Mouse (Mus musculus): ENCODE results near the gene Galp. TPM values are rescaled to one million over a fixed set of nuclear protein-coding genes. Genes with fewer than 3 reads are reported as not detected.

Gene Galp
- polyA plus RNA-seq (2015; fragmentation: Nextera tagmentation; extraction: Ambion mirVana), result not detected in 2 replicates

- no peaks in the 10 kb centered on the region for H3K4me1 ChIP-seq (replicated peaks; ENCODE audit: control insufficient read depth, insufficient read depth, low read length)
- H3K9me3 ChIP-seq (ENCODE audit: control insufficient read depth), result no peaks in the 10 kb centered on the region
- no peak within 1 kb of the TSS for H3K4me2 ChIP-seq (replicated peaks; ENCODE audit: low read depth)
- H3K27ac ChIP-seq (ENCODE audit: low read depth, low read length), result no peak within 1 kb of the TSS
- H3K36me3 ChIP-seq (ENCODE audit: control insufficient read depth, insufficient read depth), result no peaks in the 10 kb centered on the region
- no peak for ATAC-seq
- no peak for TF ChIP-seq CTCF (IDR thresholded peaks at IDR 0.05; ENCODE audit: low read depth)
- 57% methylated on average over 3 of the region's 3 CpGs for WGBS
- H3K9ac ChIP-seq (ENCODE audit: low read depth, low read length), result no peak within 1 kb of the TSS
- no peaks in the 10 kb centered on the region for H3K27me3 ChIP-seq (replicated peaks; ENCODE audit: control insufficient read depth, insufficient read depth, low read length)
- no peak within 1 kb of the TSS for H3K4me3 ChIP-seq (ENCODE audit: low read depth, low read length)
These were observed at the start of gene Galp for GRCm38 (mm10) chr7:6196790-6197189. Gene Galp (plus strand): TSS chr7:6197090.

DNA sequence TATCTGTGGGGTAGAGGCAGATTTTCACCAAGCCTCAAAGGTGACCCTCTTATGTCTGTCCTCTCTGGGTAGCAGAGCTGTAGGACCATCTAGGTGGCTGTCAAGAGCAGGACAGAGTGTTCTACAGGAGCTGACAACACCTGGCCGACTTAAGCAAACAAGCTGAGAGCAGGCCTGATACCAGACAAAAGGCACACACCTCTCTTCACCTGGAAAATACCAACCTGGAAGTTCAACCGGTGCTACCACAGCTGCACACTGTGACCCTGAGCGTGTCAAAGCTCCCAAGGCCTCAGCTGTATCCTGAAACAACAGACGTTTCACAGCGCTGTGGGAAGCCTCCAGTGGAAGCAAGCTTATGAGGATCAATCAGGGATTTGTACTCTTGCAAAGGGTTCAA, 49.2 kb upstream of the Galp start:
- TF ChIP-seq CTCF (IDR thresholded peaks at IDR 0.05; ENCODE audit: low read depth), result no peak
- Histone ChIP-seq H3K4me3 (ENCODE audit: low read depth, low read length) (no peak overlapping the region), H3K9ac (ENCODE audit: low read depth, low read length) (no peak overlapping the region), H3K9me3 (ENCODE audit: control insufficient read depth) (no peaks in the 10 kb centered on the region), H3K36me3 (ENCODE audit: control insufficient read depth, insufficient read depth) (no peaks in the 10 kb centered on the region), H3K4me2 (replicated peaks; ENCODE audit: low read depth) (no peak overlapping the region), H3K4me1 (replicated peaks; ENCODE audit: control insufficient read depth, insufficient read depth, low read length) (no peaks in the 10 kb centered on the region), H3K27ac (ENCODE audit: low read depth, low read length) (no peak overlapping the region), H3K27me3 (replicated peaks; ENCODE audit: control insufficient read depth, insufficient read depth, low read length) (no peaks in the 10 kb centered on the region)
- ATAC-seq, result peak; percentile 10; the same call in 1 of the 2 replicates
- WGBS, result 50% methylated on average over 5 of the region's 5 CpGs

- no peaks in the 10 kb centered on the region for H3K9me3 ChIP-seq (ENCODE audit: control insufficient read depth)
- 0 out of 2 replicates have a peak, but pooled peaks cover 6% of the 10 kb centered on the region for H3K4me1 ChIP-seq (replicated peaks; ENCODE audit: control insufficient read depth, insufficient read depth, low read length)
- no peak overlapping the region for H3K4me3 ChIP-seq (ENCODE audit: low read depth, low read length)
- no peak overlapping the region for H3K4me2 ChIP-seq (replicated peaks; ENCODE audit: low read depth)
- no peak for ATAC-seq
- 72% methylated on average over 1 of the region's 1 CpGs for WGBS
- H3K27me3 ChIP-seq (replicated peaks; ENCODE audit: control insufficient read depth, insufficient read depth, low read length), result no peaks in the 10 kb centered on the region
- no peaks in the 10 kb centered on the region for H3K36me3 ChIP-seq (ENCODE audit: control insufficient read depth, insufficient read depth)
- TF ChIP-seq CTCF (IDR thresholded peaks at IDR 0.05; ENCODE audit: low read depth), result no peak
- H3K9ac ChIP-seq (ENCODE audit: low read depth, low read length), result no peak overlapping the region
- H3K27ac ChIP-seq (ENCODE audit: low read depth, low read length), result no peak overlapping the region
These were observed 45.6 kb upstream of the Galp start for GRCm38 (mm10) chr7:6151266-6151665.

DNA sequence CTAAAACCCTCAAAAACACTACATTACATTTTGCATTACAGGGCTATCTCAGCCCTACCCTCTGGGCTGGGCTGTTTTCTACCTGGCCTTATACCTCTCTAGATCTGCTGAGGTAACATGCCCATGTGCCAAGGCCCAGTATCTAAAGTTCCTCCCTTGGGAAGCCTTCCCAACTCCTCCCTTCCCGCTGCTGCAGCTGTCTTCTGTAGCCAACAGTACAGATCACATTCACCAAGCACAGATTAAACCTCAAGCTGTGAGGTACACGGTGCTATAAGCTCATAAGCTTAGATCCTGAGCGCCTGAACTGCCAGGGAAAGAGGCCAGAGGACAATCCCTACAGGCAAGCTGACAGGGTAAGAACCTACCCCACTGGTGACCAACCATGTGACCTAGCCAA, 44.9 kb upstream of the Galp start:
- H3K27ac ChIP-seq (ENCODE audit: low read depth, low read length), result no peak overlapping the region

GRCm38 (mm10) chr7:6153131-6153530, 43.8 kb upstream of the Galp start:
- Histone ChIP-seq H3K9ac (ENCODE audit: low read depth, low read length) (no peak overlapping the region), H3K27me3 (replicated peaks; ENCODE audit: control insufficient read depth, insufficient read depth, low read length) (no peaks in the 10 kb centered on the region), H3K36me3 (ENCODE audit: control insufficient read depth, insufficient read depth) (no peaks in the 10 kb centered on the region), H3K27ac (ENCODE audit: low read depth, low read length) (no peak overlapping the region), H3K9me3 (ENCODE audit: control insufficient read depth) (no peaks in the 10 kb centered on the region), H3K4me3 (ENCODE audit: low read depth, low read length) (no peak overlapping the region), H3K4me2 (replicated peaks; ENCODE audit: low read depth) (no peak overlapping the region), H3K4me1 (replicated peaks; ENCODE audit: control insufficient read depth, insufficient read depth, low read length) (peaks cover 13% of the 10 kb centered on the region; the same call in 1 of the 2 replicates)
- TF ChIP-seq CTCF (IDR thresholded peaks at IDR 0.05; ENCODE audit: low read depth), result no peak
- ATAC-seq, result no peak
- 71% methylated on average over 3 of the region's 3 CpGs for WGBS

More for the DNA sequence above, 44.9 kb upstream of the Galp start:
- peaks cover 13% of the 10 kb centered on the region; the same call in 1 of the 2 replicates for H3K4me1 ChIP-seq (replicated peaks; ENCODE audit: control insufficient read depth, insufficient read depth, low read length)
- H3K4me3 ChIP-seq (ENCODE audit: low read depth, low read length), result no peak overlapping the region
- H3K27me3 ChIP-seq (replicated peaks; ENCODE audit: control insufficient read depth, insufficient read depth, low read length), result no peaks in the 10 kb centered on the region
- H3K9ac ChIP-seq (ENCODE audit: low read depth, low read length), result no peak overlapping the region
- H3K36me3 ChIP-seq (ENCODE audit: control insufficient read depth, insufficient read depth), result no peaks in the 10 kb centered on the region
- TF ChIP-seq CTCF (IDR thresholded peaks at IDR 0.05; ENCODE audit: low read depth), result no peak
- no peak for ATAC-seq
- WGBS, result 67% methylated on average over 3 of the region's 3 CpGs
- H3K9me3 ChIP-seq (ENCODE audit: control insufficient read depth), result no peaks in the 10 kb centered on the region
- H3K4me2 ChIP-seq (replicated peaks; ENCODE audit: low read depth), result no peak overlapping the region

- H3K27ac ChIP-seq (ENCODE audit: low read depth, low read length), result peak overlapping the region; percentile 93; the same call in 1 of the 2 replicates
These were observed 42.7 kb upstream of the Galp start for GRCm38 (mm10) chr7:6154164-6154563.

More at GRCm38 (mm10) chr7:6154164-6154563, 42.7 kb upstream of the Galp start:
- Histone ChIP-seq H3K4me3 (ENCODE audit: low read depth, low read length) (peak overlapping the region; percentile 78; the same call in 1 of the 2 replicates), H3K4me1 (replicated peaks; ENCODE audit: control insufficient read depth, insufficient read depth, low read length) (peaks cover 13% of the 10 kb centered on the region; the same call in 1 of the 2 replicates), H3K36me3 (ENCODE audit: control insufficient read depth, insufficient read depth) (no peaks in the 10 kb centered on the region), H3K4me2 (replicated peaks; ENCODE audit: low read depth) (peak overlapping the region; percentile 81), H3K27me3 (replicated peaks; ENCODE audit: control insufficient read depth, insufficient read depth, low read length) (no peaks in the 10 kb centered on the region), H3K9ac (ENCODE audit: low read depth, low read length) (no peak overlapping the region), H3K9me3 (ENCODE audit: control insufficient read depth) (no peaks in the 10 kb centered on the region)
- TF ChIP-seq CTCF (IDR thresholded peaks at IDR 0.05; ENCODE audit: low read depth), result no peak
- ATAC-seq, result no peak
- WGBS, result 37% methylated on average over 5 of the region's 5 CpGs

All from intestine, postnatal 0 days (tissue).